Mouse (Mus musculus) limb, embryonic 15.5 days (tissue): ENCODE measurements around the gene Ntsr2. TPM values are rescaled to one million over a fixed set of nuclear protein-coding genes. Genes with fewer than 3 reads are reported as not detected.

ENCODE experiments used
- polyA plus RNA-seq: library from polyadenylated mRNA; unstranded; fragments of >200 nt; fragmentation: Nextera tagmentation; extraction: Ambion mirVana; gene quantifications from 2 replicates; pipeline ENCODE4 v1.2.1, GENCODE M21; 2015

Gene Ntsr2
- polyA plus RNA-seq, 1 experiment from 2014 or later: not detected

Other genes with a start within 250 kb of the Ntsr2 start
- 5.5 and 5.7 TPM in 2 replicates for gene Lpin1, start 42.4 kb upstream of the Ntsr2 start, polyA plus RNA-seq
- gene Greb1, start 147.5 kb downstream of the Ntsr2 start, polyA plus RNA-seq: 0.81 and 0.99 TPM in 2 replicates
- gene E2f6, start 157.6 kb downstream of the Ntsr2 start, polyA plus RNA-seq: 37.6 and 42.6 TPM in 2 replicates
- 15.0 and 15.6 TPM in 2 replicates for gene Rock2, start 241.5 kb downstream of the Ntsr2 start, polyA plus RNA-seq